Mouse (Mus musculus) kidney, postnatal 0 days (tissue): Measurements from ENCODE around the gene Ctdsp2. TPM values are rescaled to one million over a fixed set of nuclear protein-coding genes. Genes with fewer than 3 reads are reported as not detected.

Experiments
- ATAC-seq: fragments of 200-750 bp; cut with Nextera tagmentation; replicated peaks from 2 replicates; pipeline ENCODE4 v1.8.0; 2017; ENCODE audit warnings: low read depth, moderate number of reproducible peaks, moderate TSS enrichment, moderate library complexity; ENCODE audit not compliant: low FRiP score
- DNase-seq: peaks from one replicate; pipeline ENCODE4 v3.0.0-alpha.2; 2016; ENCODE audit warnings: low spot score
- H3K27ac ChIP-seq: fragments of 300-500 bp; sonication (generic); 2 replicates; pipeline ENCODE4 v1.5.1; 2014; ENCODE audit warnings: mild to moderate bottlenecking
- H3K27me3 ChIP-seq: fragments of 300-500 bp; sonication (generic); 2 replicates; pipeline ENCODE4 v1.6.1; 2014; ENCODE audit warnings: low read length, mixed read lengths; ENCODE audit not compliant: insufficient read depth
- H3K36me3 ChIP-seq: fragments of 300-500 bp; sonication (generic); 2 replicates; pipeline ENCODE4 v1.6.1; 2014; ENCODE audit warnings: low read length, mixed read lengths; ENCODE audit not compliant: insufficient read depth
- H3K4me1 ChIP-seq: fragments of 300-500 bp; sonication (generic); replicated peaks from 2 replicates; pipeline ENCODE4 v1.6.1; 2014; ENCODE audit warnings: antibody characterized with exemption, low read length, mixed read lengths; ENCODE audit not compliant: insufficient read depth
- H3K4me2 ChIP-seq: fragments of 300-500 bp; sonication (generic); 2 replicates; pipeline ENCODE4 v1.6.1; 2014; ENCODE audit warnings: mild to moderate bottlenecking, low read length, moderate library complexity, mixed read lengths
- H3K4me3 ChIP-seq: fragments of 300-500 bp; sonication (generic); replicated peaks from 2 replicates; pipeline ENCODE4 v1.5.1; 2014; ENCODE audit warnings: low read depth, low read length
- H3K9ac ChIP-seq: fragments of 300-500 bp; sonication (generic); 2 replicates; pipeline ENCODE4 v1.6.1; 2014; ENCODE audit warnings: low read depth, low read length
- H3K9me3 ChIP-seq: fragments of 300-500 bp; sonication (generic); replicated peaks from 2 replicates; pipeline ENCODE4 v1.6.1; 2016; ENCODE audit warnings: low read length, inconsistent platforms, mixed read lengths
- CTCF ChIP-seq: IDR thresholded peaks from 2 replicates; pipeline ENCODE4 v1.5.1; 2016; ENCODE audit warnings: antibody characterized with exemption, low read depth, mild to moderate bottlenecking, moderate library complexity
- WGBS: fragments of 180-500 bp; shearing (Covaris S2); extraction: QIAGEN DNeasy Blood & Tissue Kit; methylation state at CpG from one replicate; pipeline ENCODE4 v1.1.7; 2014; 5-methylcytosine and 5-hydroxymethylcytosine counted together
- polyA plus RNA-seq: library from polyadenylated mRNA; unstranded; fragments of >200 nt; fragmentation: Nextera tagmentation; extraction: Ambion mirVana; gene quantifications from 2 replicates; pipeline ENCODE4 v1.2.1, GENCODE M21; 2015

Ctdsp2 gene
- polyA plus RNA-seq, 1 experiment from 2014 or later = 68.5 TPM

GRCm38 (mm10) chr10:127003334-127003733 is 24.8 kb downstream of the Ctdsp2 start:
- 71% methylated on average over 8 of the region's 8 CpGs for WGBS
- no peak for DNase-seq
- H3K9me3 ChIP-seq = no peaks in the 10 kb centered on the region
- H3K36me3 ChIP-seq = peaks cover 13% of the 10 kb centered on the region
- TF ChIP-seq CTCF = no peak
- H3K4me3 ChIP-seq = no peak overlapping the region
- H3K9ac ChIP-seq = no peak overlapping the region
- no peak for ATAC-seq
- H3K27ac ChIP-seq = no peak overlapping the region
- no peaks in the 10 kb centered on the region for H3K4me1 ChIP-seq
- H3K4me2 ChIP-seq = no peak overlapping the region
- no peaks in the 10 kb centered on the region for H3K27me3 ChIP-seq

- no peak overlapping the region for H3K4me3 ChIP-seq
Observed at GRCm38 (mm10) chr10:127003806-127004205, 25.3 kb downstream of the Ctdsp2 start.

GRCm38 (mm10) chr10:127016488-127016887 is 38.0 kb downstream of the Ctdsp2 start:
- Histone ChIP-seq H3K4me2 (no peak overlapping the region), H3K36me3 (no peaks in the 10 kb centered on the region), H3K27me3 (no peaks in the 10 kb centered on the region), H3K9me3 (no peaks in the 10 kb centered on the region), H3K9ac (no peak overlapping the region), H3K27ac (no peak overlapping the region), H3K4me1 (no peaks in the 10 kb centered on the region), H3K4me3 (no peak overlapping the region)
- TF ChIP-seq CTCF = peak; percentile 64
- DNase-seq = peak; percentile 47
- 55% methylated on average over 5 of the region's 5 CpGs for WGBS
- no peak; the same call in 1 of the 2 replicates for ATAC-seq

More at GRCm38 (mm10) chr10:127003806-127004205, 25.3 kb downstream of the Ctdsp2 start:
- no peaks in the 10 kb centered on the region for H3K27me3 ChIP-seq
- H3K9ac ChIP-seq = no peak overlapping the region
- H3K4me2 ChIP-seq = no peak overlapping the region
- no peaks in the 10 kb centered on the region for H3K9me3 ChIP-seq
- WGBS = 69% methylated on average over 7 of the region's 7 CpGs
- DNase-seq (no peak), ATAC-seq (no peak)
- TF ChIP-seq CTCF = no peak
- no peak overlapping the region for H3K27ac ChIP-seq
- H3K36me3 ChIP-seq = peaks cover 8% of the 10 kb centered on the region; the same call in 1 of the 2 replicates
- no peaks in the 10 kb centered on the region for H3K4me1 ChIP-seq

- DNase-seq = no peak
Observed at GRCm38 (mm10) chr10:127017071-127017470, 38.6 kb downstream of the Ctdsp2 start.

GRCm38 (mm10) chr10:127018422-127018821 is 39.9 kb downstream of the Ctdsp2 start:
- WGBS = 59% methylated on average over 16 of the region's 16 CpGs
- TF ChIP-seq CTCF = peak; percentile 15; the same call in 1 of the 2 replicates
- no peak overlapping the region for H3K4me3 ChIP-seq
- ATAC-seq = no peak
- no peaks in the 10 kb centered on the region for H3K4me1 ChIP-seq
- no peak for DNase-seq
- no peak overlapping the region for H3K9ac ChIP-seq
- H3K27ac ChIP-seq = no peak overlapping the region
- H3K27me3 ChIP-seq = no peaks in the 10 kb centered on the region
- 0 out of 2 replicates have a peak, but pooled peaks cover 12% of the 10 kb centered on the region for H3K36me3 ChIP-seq
- H3K4me2 ChIP-seq = no peak overlapping the region
- H3K9me3 ChIP-seq = no peaks in the 10 kb centered on the region

More at GRCm38 (mm10) chr10:127017071-127017470, 38.6 kb downstream of the Ctdsp2 start:
- no peaks in the 10 kb centered on the region for H3K4me1 ChIP-seq
- 6% methylated on average over 2 of the region's 2 CpGs for WGBS
- TF ChIP-seq CTCF = no peak
- H3K9ac ChIP-seq = no peak overlapping the region
- H3K27me3 ChIP-seq = no peaks in the 10 kb centered on the region
- ATAC-seq = no peak
- H3K4me2 ChIP-seq = no peak overlapping the region
- H3K4me3 ChIP-seq = no peak overlapping the region
- H3K36me3 ChIP-seq = no peaks in the 10 kb centered on the region
- H3K9me3 ChIP-seq = no peaks in the 10 kb centered on the region
- H3K27ac ChIP-seq = no peak overlapping the region

GRCm38 (mm10) chr10:127030336-127031296 is 52.1 kb downstream of the Ctdsp2 start, which contains the start of gene Tsfm:
Gene Tsfm, minus strand, starts transcription at chr10:127030840.
- DNase-seq (peak; percentile 93), ATAC-seq (peak; percentile 79)
- Histone ChIP-seq H3K27me3 (no peaks in the 10 kb centered on the region), H3K4me1 (no peaks in the 10 kb centered on the region), H3K9ac (peak within 1 kb of the TSS; percentile 68), H3K36me3 (peaks cover 9% of the 10 kb centered on the region; the same call in 1 of the 2 replicates), H3K27ac (peak within 1 kb of the TSS; percentile 81), H3K4me3 (peak within 1 kb of the TSS; percentile 69), H3K9me3 (no peaks in the 10 kb centered on the region), H3K4me2 (peak within 1 kb of the TSS; percentile 62)
- 5% methylated on average over 56 of the region's 56 CpGs for WGBS
- peak; percentile 96 for TF ChIP-seq CTCF
